Mouse (Mus musculus) embryonic facial prominence, embryonic 10.5 days (tissue): ENCODE data around the gene St3gal6. TPM values are rescaled to one million over a fixed set of nuclear protein-coding genes. Genes with fewer than 3 reads are reported as not detected.
A peak's percentile ranks its signal among the peaks of the same experiment; 100 is the strongest.

Experiments
- DNase-seq: peaks from one replicate; pipeline ENCODE4 v3.0.0-alpha.2; 2017; ENCODE audit warnings: low spot score
- H3K27ac ChIP-seq: fragments of 300-500 bp; sonication (generic); replicated peaks from 2 replicates; pipeline ENCODE4 v1.5.1; 2016; ENCODE audit warnings: mild to moderate bottlenecking
- H3K27me3 ChIP-seq: fragments of 300-500 bp; sonication (generic); replicated peaks from 2 replicates; pipeline ENCODE4 v1.6.1; 2016; ENCODE audit warnings: low read depth, mild to moderate bottlenecking; ENCODE audit not compliant: poor library complexity, severe bottlenecking
- H3K36me3 ChIP-seq: fragments of 300-500 bp; sonication (generic); replicated peaks from 2 replicates; pipeline ENCODE4 v1.6.1; 2016; ENCODE audit warnings: mild to moderate bottlenecking, moderate library complexity
- H3K4me1 ChIP-seq: fragments of 300-500 bp; sonication (generic); 2 replicates; pipeline ENCODE4 v1.6.1; 2016
- H3K4me3 ChIP-seq: fragments of 300-500 bp; sonication (generic); 2 replicates; pipeline ENCODE4 v1.5.1; 2016; ENCODE audit warnings: mild to moderate bottlenecking, moderate library complexity
- H3K9me3 ChIP-seq: fragments of 300-500 bp; sonication (generic); 2 replicates; pipeline ENCODE4 v1.6.1; 2016; ENCODE audit warnings: mild to moderate bottlenecking
- WGBS: fragments of 180-500 bp; shearing (Covaris S2); methylation state at CpG from one replicate; pipeline ENCODE4 v1.1.7; 2016; 5-methylcytosine and 5-hydroxymethylcytosine counted together
- polyA plus RNA-seq: library from polyadenylated mRNA; unstranded; fragments of >200 nt; fragmentation: Nextera tagmentation; extraction: Ambion mirVana; gene quantifications from 2 replicates; pipeline ENCODE4 v1.2.1, GENCODE M21; 2016

The St3gal6 gene
- polyA plus RNA-seq = 10.3 and 11.9 TPM in 2 replicates

- WGBS = 86% methylated on average over 12 of the region's 12 CpGs
- H3K9me3 ChIP-seq = peaks cover 8% of the 10 kb centered on the region; the same call in 1 of the 2 replicates
- peaks cover 10% of the 10 kb centered on the region; the same call in 1 of the 2 replicates for H3K27me3 ChIP-seq
- H3K36me3 ChIP-seq = no peaks in the 10 kb centered on the region
- H3K27ac ChIP-seq = peak within 1 kb of the TSS; percentile 90
- H3K4me3 ChIP-seq = peak within 1 kb of the TSS; percentile 84
- DNase-seq = no peak
- peaks cover 20% of the 10 kb centered on the region for H3K4me1 ChIP-seq
Measured at GRCm38 (mm10) chr16:58523972-58524850, at the start of gene St3gal6. TSS of gene St3gal6 (minus strand) at chr16:58524243.

- DNase-seq = no peak
- H3K36me3 ChIP-seq = no peaks in the 10 kb centered on the region
- no peak overlapping the region for H3K27ac ChIP-seq
- H3K27me3 ChIP-seq = no peaks in the 10 kb centered on the region
- H3K4me3 ChIP-seq = no peak overlapping the region
- no peaks in the 10 kb centered on the region for H3K9me3 ChIP-seq
- no peaks in the 10 kb centered on the region for H3K4me1 ChIP-seq
Measured at GRCm38 (mm10) chr16:58570694-58571264, 46.7 kb upstream of the St3gal6 start.

GRCm38 (mm10) chr16:58561196-58561595 is 37.2 kb upstream of the St3gal6 start:
- H3K36me3 ChIP-seq = no peaks in the 10 kb centered on the region
- H3K27me3 ChIP-seq = no peaks in the 10 kb centered on the region
- H3K4me1 ChIP-seq = no peaks in the 10 kb centered on the region
- no peak overlapping the region for H3K4me3 ChIP-seq
- 85% methylated on average over 2 of the region's 2 CpGs for WGBS
- no peak overlapping the region for H3K27ac ChIP-seq
- no peaks in the 10 kb centered on the region for H3K9me3 ChIP-seq
- no peak for DNase-seq

- Histone ChIP-seq H3K9me3 (no peaks in the 10 kb centered on the region), H3K27me3 (no peaks in the 10 kb centered on the region), H3K27ac (no peak overlapping the region), H3K4me1 (no peaks in the 10 kb centered on the region), H3K4me3 (no peak overlapping the region), H3K36me3 (no peaks in the 10 kb centered on the region)
- DNase-seq = no peak
- WGBS = 84% methylated on average over 4 of the region's 4 CpGs
Measured at GRCm38 (mm10) chr16:58556067-58556830, 32.2 kb upstream of the St3gal6 start.

- Histone ChIP-seq H3K27me3 (no peaks in the 10 kb centered on the region), H3K4me3 (no peak overlapping the region), H3K36me3 (no peaks in the 10 kb centered on the region), H3K9me3 (no peaks in the 10 kb centered on the region), H3K27ac (no peak overlapping the region), H3K4me1 (no peaks in the 10 kb centered on the region)
- 75% methylated on average over 1 of the region's 1 CpGs for WGBS
- DNase-seq = no peak
Measured at GRCm38 (mm10) chr16:58554673-58555072, 30.6 kb upstream of the St3gal6 start.

- Histone ChIP-seq H3K36me3 (no peaks in the 10 kb centered on the region), H3K27ac (no peak overlapping the region), H3K4me1 (no peaks in the 10 kb centered on the region), H3K9me3 (no peaks in the 10 kb centered on the region), H3K4me3 (no peak overlapping the region), H3K27me3 (no peaks in the 10 kb centered on the region)
- no peak for DNase-seq
- 86% methylated on average over 2 of the region's 2 CpGs for WGBS
Measured at GRCm38 (mm10) chr16:58548042-58548441, 24.0 kb upstream of the St3gal6 start.

- H3K27me3 ChIP-seq = no peaks in the 10 kb centered on the region
- H3K4me3 ChIP-seq = no peak overlapping the region
- DNase-seq = no peak
- no peaks in the 10 kb centered on the region for H3K4me1 ChIP-seq
- H3K36me3 ChIP-seq = no peaks in the 10 kb centered on the region
- no peaks in the 10 kb centered on the region for H3K9me3 ChIP-seq
- no peak overlapping the region for H3K27ac ChIP-seq
- WGBS = 74% methylated on average over 1 of the region's 1 CpGs
Measured at GRCm38 (mm10) chr16:58546128-58546527, 22.1 kb upstream of the St3gal6 start.

- H3K4me1 ChIP-seq = peaks cover 4% of the 10 kb centered on the region; the same call in 1 of the 2 replicates
- no peak for DNase-seq
- WGBS = 80% methylated on average over 1 of the region's 1 CpGs
- no peaks in the 10 kb centered on the region for H3K27me3 ChIP-seq
- H3K9me3 ChIP-seq = no peaks in the 10 kb centered on the region
- H3K27ac ChIP-seq = no peak overlapping the region
- no peaks in the 10 kb centered on the region for H3K36me3 ChIP-seq
- no peak overlapping the region for H3K4me3 ChIP-seq
Measured at GRCm38 (mm10) chr16:58539490-58539889, 15.4 kb upstream of the St3gal6 start.

- Histone ChIP-seq H3K9me3 (no peaks in the 10 kb centered on the region), H3K4me3 (no peak overlapping the region), H3K27me3 (no peaks in the 10 kb centered on the region), H3K4me1 (peaks cover 4% of the 10 kb centered on the region), H3K36me3 (no peaks in the 10 kb centered on the region), H3K27ac (no peak overlapping the region)
- 50% methylated on average over 2 of the region's 2 CpGs for WGBS
- DNase-seq = no peak
Measured at GRCm38 (mm10) chr16:58539011-58539410, 15.0 kb upstream of the St3gal6 start.

GRCm38 (mm10) chr16:58536076-58536475 is 12.0 kb upstream of the St3gal6 start:
- 83% methylated on average over 2 of the region's 2 CpGs for WGBS
- DNase-seq = no peak

GRCm38 (mm10) chr16:58535236-58535635 is 11.2 kb upstream of the St3gal6 start:
- no peak overlapping the region for H3K27ac ChIP-seq

More at GRCm38 (mm10) chr16:58536076-58536475, 12.0 kb upstream of the St3gal6 start:
- Histone ChIP-seq H3K9me3 (no peaks in the 10 kb centered on the region), H3K4me1 (peaks cover 10% of the 10 kb centered on the region), H3K27ac (no peak overlapping the region), H3K4me3 (no peak overlapping the region), H3K36me3 (no peaks in the 10 kb centered on the region), H3K27me3 (no peaks in the 10 kb centered on the region)

GRCm38 (mm10) chr16:58534245-58535142 is 10.5 kb upstream of the St3gal6 start:
- no peak for DNase-seq
- no peaks in the 10 kb centered on the region for H3K36me3 ChIP-seq
- WGBS = 80% methylated on average over 7 of the region's 7 CpGs

More at GRCm38 (mm10) chr16:58535236-58535635, 11.2 kb upstream of the St3gal6 start:
- Histone ChIP-seq H3K4me3 (no peak overlapping the region), H3K27me3 (no peaks in the 10 kb centered on the region), H3K9me3 (no peaks in the 10 kb centered on the region), H3K4me1 (peaks cover 10% of the 10 kb centered on the region), H3K36me3 (no peaks in the 10 kb centered on the region)
- no peak for DNase-seq
- WGBS = 57% methylated on average over 5 of the region's 5 CpGs

More at GRCm38 (mm10) chr16:58534245-58535142, 10.5 kb upstream of the St3gal6 start:
- H3K27me3 ChIP-seq = no peaks in the 10 kb centered on the region
- no peaks in the 10 kb centered on the region for H3K9me3 ChIP-seq
- no peak overlapping the region for H3K27ac ChIP-seq
- H3K4me1 ChIP-seq = peaks cover 10% of the 10 kb centered on the region
- H3K4me3 ChIP-seq = no peak overlapping the region
